Comparison of ENCODE assay signal across 16 mouse cellular contexts in genomic region chr16:70328566-70328965, GRCm38 (mm10).
"Had no signal": no experiment of that assay in that cellular context is flagged by ENCODE, and none has a peak within 500 bp of the region (broad histone marks: within the 10 kb centered on the region; RNA-seq: fewer than 3 reads in every experiment).

No protein-coding gene starts in this region.

- ATAC-seq: midbrain, embryonic 16.5 days had no signal

- H3K4me2 ChIP-seq: limb, embryonic 15.5 days; liver, embryonic 15.5 days; lung, embryonic 14.5 days; midbrain, embryonic 12.5 days; stomach, embryonic 15.5 days had no signal

- H3K4me3 ChIP-seq: limb, embryonic 15.5 days; liver, embryonic 15.5 days; megakaryocyte, embryonic 14.5 days; midbrain, embryonic 12.5 days; stomach, embryonic 15.5 days had no signal

- H3K9me3 ChIP-seq: limb, embryonic 15.5 days; liver, embryonic 15.5 days; megakaryocyte, embryonic 14.5 days; midbrain, embryonic 12.5 days; stomach, embryonic 15.5 days had no signal

- H3K27ac ChIP-seq: kidney, postnatal 0 days; limb, embryonic 15.5 days; liver, embryonic 15.5 days; midbrain, embryonic 12.5 days; stomach, embryonic 15.5 days had no signal

- H3K9ac ChIP-seq: limb, embryonic 15.5 days; liver, embryonic 15.5 days; lung, embryonic 14.5 days; midbrain, embryonic 12.5 days; stomach, embryonic 15.5 days had no signal

- H3K27me3 ChIP-seq: limb, embryonic 15.5 days; liver, embryonic 15.5 days; megakaryocyte, embryonic 14.5 days; midbrain, embryonic 12.5 days; stomach, embryonic 15.5 days had no signal

- H3K4me1 ChIP-seq: midbrain, embryonic 12.5 days; stomach, embryonic 15.5 days had no signal

- DNase-seq: kidney, postnatal 36 days; layer of hippocampus, adult 9-11 months; layer of hippocampus, postnatal 36 days; lung, embryonic 14.5 days; lung, postnatal 10 days; lung, postnatal 4 days; right cerebral cortex, postnatal 14 days; thymus, adult 2 months; thymus, postnatal 25 days had no signal

- H3K36me3 ChIP-seq: limb, embryonic 15.5 days; liver, embryonic 15.5 days; midbrain, embryonic 12.5 days; stomach, embryonic 15.5 days had no signal
